Mouse (Mus musculus) megakaryocyte, embryonic 14.5 days (primary cell): ENCODE results near the gene Sos2.

Experiments used
- FLI1 ChIP-seq: IDR thresholded peaks from 2 replicates; pipeline ENCODE4 v1.6.1; 2012; ENCODE audit warnings: low read length, inconsistent platforms, mixed read lengths
- GATA1 ChIP-seq: IDR thresholded peaks from 3 replicates; pipeline ENCODE4 v1.6.1; 2012; ENCODE audit warnings: mixed read lengths, low read length, inconsistent platforms, borderline replicate concordance

DNA sequence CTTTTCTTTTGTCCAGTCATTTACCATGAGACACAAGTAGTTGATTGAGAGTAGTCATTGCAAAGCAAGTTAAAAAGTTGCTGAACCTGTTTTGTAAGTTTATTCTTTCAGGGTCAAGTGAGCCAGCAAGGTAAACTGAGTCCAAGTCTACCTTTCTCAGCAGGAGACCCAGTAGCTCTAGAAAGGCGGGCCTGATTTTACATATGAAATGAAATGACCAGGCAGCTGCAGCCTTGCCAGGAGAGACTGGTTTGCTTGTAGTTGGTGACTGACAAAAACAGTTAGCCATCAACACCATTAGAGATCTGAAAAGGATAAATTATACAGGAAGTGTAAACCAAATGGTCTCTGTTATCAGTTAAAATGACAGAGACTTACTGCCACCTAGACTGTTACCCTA lies 48.7 kb upstream of the Sos2 start:
- TF ChIP-seq GATA1 (no peak), FLI1 (no peak)
